Mouse (Mus musculus) lung, postnatal 10 days (tissue): ENCODE measurements around the gene Zhx3.

Experiments
- DNase-seq: peaks from one replicate; pipeline ENCODE4 v3.0.0; 2021

Gene Zhx3

DNA sequence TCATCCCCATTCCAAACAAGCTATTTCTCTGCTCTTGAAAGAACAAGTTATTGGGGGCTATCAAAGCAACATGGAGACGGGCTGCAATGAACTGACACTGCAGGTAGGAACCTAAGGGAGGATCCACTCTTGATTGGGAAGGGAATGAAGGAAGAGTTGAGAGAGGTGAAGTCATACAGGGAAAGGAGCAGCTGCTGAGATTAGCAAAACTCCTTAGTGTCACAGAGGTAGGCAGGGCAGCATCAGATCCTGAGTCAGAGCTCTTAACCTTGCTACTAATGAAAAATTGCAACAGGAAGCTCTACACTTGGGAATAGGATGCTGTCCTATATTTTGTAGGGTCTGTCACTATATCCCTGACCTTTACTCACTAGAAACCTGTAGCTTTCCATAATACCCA lies 71.8 kb downstream of the Zhx3 start:
- DNase-seq, result no peak

DNA sequence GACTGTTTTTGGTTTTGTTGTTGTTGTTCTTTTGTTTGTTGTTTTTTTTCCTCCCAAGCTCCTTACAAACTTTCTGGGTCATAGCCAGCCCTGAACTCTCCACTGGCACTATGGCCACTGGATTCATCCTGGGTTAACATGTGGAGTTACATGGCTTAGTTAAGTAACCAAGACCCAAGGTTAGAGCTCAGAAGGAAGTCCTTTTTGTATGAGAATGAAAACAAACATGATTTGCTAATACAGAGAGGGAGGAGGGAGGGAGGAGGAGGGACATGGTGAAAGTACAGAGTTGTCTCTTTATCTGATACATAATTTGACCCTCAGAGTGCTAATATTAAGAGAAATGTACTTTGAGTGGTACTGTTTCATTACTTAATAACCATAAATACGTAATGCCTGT lies 74.6 kb downstream of the Zhx3 start:
- DNase-seq, result no peak

DNA sequence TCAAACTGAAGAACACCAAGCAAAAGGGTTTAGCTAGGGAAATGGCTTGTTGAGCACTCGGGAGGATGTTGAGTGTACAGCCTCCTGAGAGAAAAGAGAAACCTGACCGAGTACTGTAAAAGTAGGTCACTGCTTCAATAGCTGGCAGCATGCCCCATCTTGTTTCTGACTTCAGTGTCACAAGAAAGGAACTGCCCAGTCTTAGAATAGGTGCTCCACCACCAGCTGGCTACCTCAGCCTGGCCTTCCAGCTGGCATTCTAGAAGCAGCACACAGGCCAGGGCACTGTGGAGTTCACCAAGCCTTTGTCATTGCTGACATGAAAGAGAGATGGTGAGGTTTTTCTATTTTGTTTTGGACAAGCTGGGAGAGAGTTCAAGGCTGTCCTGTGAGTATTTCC lies 75.8 kb downstream of the Zhx3 start:
- DNase-seq, result peak; percentile 73

DNA sequence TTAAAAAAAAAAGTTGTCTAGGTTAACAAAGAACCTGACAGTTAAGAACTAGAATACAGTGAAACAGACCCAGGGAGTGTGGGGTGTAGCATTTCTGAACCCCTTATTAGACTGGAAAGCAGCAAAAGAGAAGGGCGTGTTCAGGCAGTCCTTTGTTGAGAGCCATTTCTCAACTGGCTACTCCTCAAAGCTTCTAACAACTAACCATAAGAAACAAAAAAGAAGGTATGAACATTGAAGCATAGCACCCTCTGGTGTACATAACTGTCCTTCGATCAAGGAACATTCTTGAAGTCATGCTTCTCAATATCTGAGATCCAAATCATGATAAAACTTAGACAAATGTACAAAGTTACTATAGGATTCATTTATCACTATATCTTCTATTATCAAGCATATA lies 79.7 kb downstream of the Zhx3 start:
- DNase-seq, result peak; percentile 30

DNA sequence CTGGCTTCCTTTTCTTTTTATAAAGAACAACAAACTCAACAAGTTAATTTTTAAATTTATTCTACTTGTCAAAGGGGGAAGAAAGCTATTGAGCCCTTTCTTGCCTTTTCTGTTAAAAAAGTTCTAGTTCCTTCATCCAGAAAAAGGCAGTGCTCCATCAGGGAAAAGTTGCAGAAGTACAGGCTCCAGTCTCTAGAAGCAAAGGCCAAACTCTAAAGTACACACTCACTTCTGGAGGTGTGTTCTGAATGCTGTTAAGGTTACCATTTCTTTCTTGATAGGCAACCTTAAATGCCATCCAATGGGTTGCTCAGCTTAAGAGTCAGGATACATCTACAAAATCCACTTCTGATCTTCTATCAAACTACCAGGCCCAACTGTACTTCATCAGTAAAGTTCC lies 83.1 kb downstream of the Zhx3 start:
- DNase-seq, result no peak

DNA sequence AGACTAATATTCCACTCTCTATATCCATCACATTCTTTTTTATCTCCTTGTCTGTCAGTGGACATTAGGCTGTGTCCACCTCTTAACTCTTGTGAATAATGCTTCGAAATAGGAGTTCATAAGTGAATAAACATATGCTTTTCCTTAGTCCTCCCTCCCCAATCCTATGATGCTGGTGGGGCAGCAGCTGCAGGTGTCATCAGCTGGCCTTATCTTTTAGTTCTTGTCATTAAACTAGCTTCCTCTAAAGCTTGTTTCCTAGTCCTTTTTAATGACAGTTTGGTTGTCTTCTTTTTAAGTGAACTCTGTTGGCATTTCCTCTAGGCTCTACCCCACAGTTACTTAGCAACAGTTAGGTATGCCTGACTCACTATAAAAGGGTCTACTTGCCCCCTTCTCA lies 83.8 kb downstream of the Zhx3 start:
- no peak for DNase-seq

DNA sequence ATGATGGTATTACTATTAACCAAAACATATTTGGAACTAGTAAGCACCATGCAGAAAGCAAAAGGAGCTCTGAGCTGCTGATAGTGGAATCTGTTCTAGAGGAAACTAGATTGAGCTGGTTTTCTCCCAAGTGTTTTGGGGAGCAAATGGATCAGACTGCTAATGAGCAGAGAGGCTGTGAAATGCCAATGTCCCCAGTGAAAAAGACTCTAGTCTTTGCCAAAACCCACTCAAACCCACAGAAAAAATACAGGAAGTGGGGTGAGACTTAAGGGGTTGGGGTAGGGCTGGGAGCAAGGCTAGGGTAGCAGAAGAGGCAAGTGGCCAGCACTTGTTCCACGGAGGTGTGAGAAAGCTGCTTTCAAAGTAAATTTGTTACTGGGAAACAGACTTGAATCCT lies 86.5 kb downstream of the Zhx3 start:
- DNase-seq, result no peak

DNA sequence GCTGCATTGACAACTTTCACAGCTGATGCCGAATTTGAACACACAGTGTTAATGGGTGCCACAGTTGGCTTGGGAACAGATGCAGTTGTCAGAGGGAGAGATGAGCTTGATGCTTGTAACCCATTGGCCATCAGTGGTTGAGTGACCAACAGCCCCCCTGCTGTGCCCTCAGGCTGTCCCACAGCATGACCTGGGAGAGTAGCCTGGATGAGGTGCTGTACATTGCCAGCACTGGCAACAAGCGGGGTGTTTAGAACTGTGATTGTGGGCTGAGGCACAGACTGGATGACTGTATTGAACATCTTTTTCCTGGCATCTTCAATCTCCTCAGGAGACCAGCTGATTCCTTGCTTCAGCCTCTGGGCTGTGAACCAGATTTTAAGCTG lies 92.0 kb downstream of the Zhx3 start:
- DNase-seq, result no peak

DNA sequence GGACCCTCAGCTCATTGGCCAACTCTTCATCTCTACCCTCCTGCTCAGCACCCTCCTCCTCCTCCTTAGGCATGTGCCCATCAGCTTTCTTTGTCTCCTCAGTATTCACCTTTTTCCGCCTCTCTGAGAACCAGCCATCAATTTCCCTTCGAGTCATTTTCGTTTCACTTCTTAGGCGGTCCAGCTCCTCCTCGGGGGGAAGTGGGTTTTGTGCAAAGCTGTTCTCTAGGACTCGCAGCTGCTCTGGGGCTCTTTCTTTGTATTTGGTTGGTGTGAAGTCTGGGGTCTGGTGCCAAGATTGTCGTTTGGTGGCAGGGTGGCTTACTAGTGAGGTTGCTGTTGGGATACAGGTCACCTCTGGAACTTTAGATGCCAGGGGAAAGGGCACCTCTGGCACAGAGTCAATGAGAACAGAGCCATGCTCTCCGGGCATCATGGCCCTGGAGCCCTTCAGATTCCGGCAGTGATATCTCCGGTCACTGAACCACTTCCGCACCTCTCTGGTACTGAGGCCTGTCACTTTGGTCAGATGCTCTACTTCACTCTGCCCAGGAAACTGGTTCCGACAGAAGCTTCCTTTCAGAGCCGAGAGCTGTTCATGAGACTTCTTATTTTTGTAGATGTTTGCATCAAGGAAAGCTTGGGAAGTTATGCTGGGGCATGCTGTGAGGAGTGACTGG lies 92.5 kb downstream of the Zhx3 start:
- no peak for DNase-seq

DNA sequence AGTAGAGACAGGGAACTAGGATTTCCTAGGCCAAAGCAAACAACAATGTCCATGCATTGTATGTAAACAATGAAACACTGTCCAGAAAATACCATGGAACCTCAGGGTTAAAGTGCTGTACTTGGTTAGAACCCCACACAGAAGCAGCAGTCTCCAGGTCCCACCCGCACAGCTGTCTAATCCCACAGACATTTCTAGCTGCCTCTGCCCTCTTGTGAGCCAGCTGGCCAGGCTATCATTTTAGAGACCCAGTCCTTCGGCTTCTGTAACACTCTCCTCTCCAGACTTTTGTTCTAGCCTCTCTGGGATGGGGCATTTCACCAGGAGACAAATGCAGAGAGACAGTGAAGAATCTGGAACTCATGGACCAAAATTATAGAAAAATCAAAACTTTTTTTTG lies 94.8 kb downstream of the Zhx3 start:
- DNase-seq, result no peak

DNA sequence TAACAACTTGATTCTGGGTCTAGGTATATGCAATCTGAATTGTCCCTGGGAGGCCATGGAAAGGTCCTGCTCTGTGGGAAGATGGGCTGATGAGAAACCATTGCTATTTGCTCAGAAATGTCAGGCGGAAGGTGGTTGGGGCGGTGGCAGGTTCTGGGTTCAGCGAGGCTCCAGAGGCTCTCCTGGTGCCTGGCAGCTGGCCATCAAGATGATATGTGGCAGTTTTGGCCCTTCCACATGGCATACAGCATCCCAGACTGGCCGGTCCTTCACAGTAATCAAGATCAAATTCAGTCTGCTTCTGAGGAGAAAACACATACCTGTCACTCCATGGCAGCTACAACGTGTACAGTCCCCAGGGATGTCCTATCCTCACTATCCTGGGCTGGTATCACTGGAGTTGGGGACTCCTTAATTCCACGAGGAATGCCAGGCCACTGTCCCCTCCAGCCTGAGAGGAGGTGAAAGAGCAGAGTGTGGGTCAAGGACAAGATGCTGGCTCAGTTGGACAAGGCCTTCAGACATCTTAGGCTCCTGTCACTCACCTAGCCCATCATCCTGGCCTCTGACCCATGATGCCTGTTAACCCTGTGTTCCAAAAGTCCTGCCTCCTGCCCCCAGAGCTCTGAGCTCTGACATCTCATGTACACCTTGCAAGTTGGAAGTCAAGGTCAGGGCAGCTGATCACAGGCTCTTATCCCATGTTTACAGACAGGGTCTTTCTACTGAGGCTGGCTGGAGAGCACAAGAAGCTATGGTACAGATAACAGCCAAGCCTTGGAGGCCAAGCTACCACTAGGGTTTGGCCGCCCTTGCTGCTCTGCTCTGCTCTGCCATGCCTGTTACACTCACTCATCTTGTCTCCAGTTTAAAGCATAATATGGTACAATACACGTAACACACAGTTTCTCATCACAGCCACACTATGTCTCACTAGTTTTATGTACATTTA lies 101.2 kb downstream of the Zhx3 start:
- DNase-seq, result no peak

DNA sequence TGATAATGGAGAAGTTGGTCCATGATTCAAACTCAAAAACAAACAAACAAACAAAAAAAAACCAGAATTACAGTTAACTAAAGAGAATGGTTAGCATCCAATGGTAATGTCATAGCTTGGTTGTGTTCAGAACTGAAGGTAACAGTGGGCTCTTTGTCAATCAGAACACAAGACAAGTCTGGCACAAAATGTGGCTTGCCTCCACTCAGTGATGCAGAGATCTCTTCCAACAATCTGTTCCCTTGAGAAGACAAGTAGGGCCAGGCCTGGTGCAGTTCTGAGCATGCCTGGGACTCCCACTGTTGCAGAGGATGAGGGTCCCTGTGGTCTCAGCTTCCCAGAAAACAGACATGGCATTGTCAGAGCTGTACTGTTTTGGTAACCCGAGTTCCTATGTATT lies 101.9 kb downstream of the Zhx3 start:
- DNase-seq, result no peak

DNA sequence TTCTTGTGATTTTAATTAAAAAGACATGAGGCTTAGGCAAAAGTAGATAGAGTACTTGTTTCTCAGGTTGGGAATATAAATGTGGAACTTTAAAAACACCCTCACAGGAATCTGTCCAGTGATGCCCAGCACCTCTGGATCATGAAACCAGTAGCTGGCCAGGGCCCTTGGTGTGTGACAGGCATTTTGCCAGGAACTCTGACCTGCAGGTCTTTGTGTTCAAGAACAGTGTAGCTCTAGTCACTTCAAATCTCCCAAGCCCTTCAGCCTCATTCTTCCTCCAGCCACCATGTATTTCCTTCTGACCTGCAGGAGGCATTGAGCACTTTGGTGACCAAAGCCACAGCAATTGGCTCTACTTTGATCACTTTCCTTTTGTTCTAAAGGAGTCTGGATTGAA lies 102.4 kb downstream of the Zhx3 start:
- no peak for DNase-seq

DNA sequence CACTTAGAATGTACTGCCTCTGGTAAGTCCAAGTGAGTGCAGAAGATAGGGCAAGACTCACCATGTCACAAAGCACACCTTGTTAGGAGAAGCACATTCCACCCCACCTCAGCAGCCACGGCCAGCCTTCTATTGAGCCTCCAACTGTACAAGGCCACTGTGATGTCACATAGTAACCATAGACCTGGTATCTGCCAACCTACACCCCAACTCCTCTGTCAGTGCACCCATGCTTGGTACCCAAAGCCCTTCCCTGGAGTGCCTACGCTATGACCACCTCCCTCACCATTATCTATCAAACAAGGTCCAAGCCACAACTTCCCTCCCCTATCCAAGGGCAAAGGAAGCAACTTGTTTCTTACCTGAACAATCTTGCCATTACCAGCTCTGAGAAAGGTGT lies 103.8 kb downstream of the Zhx3 start:
- no peak for DNase-seq

DNA sequence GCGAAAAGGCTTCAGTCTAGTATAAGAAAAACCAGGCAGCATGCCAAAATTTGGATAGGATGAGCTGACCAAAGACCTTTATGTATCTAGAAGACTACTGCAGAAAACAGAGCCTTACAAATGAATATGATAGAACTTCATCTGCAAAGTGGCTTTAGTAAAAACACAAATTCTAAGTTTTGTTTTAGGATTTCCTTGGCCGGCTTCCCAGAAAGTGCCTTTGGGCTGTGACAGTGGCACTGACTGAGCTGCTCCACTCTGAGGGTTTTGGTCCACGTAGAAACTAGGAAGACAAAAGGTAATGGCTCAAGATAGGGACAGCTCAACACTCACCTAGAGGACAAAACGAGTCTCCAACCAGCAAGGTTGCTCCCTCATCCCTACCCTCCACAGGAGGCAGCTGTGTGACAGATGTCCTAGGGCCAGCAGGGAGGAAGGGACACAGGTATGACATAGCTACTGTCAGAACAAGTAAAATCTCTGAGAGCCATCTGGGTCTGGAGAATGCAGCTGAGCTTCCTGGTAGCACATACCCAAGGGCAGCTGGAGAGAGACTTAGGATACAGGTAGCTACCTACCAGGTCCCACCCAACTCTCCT lies 104.6 kb downstream of the Zhx3 start:
- DNase-seq, result peak; percentile 37

DNA sequence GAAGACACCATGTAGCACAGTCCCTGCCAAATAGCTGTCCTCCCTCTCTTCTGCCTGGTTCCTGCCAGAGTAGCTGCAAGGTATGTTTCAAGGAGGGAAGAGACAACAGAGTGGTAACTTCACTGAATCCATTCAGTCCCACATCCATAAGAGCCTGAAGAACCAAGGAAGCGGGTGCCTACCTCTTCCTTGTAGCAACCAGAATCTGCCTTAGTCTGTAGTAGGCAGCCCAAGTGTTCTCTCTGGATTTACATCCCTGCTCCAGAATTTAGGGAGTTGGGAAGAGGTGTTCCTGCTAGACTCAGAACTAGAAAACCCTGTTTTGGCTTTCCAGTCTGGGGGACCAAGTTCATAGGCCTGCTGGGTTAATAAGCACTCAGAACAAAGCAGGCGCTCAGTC lies 105.6 kb downstream of the Zhx3 start:
- no peak for DNase-seq

DNA sequence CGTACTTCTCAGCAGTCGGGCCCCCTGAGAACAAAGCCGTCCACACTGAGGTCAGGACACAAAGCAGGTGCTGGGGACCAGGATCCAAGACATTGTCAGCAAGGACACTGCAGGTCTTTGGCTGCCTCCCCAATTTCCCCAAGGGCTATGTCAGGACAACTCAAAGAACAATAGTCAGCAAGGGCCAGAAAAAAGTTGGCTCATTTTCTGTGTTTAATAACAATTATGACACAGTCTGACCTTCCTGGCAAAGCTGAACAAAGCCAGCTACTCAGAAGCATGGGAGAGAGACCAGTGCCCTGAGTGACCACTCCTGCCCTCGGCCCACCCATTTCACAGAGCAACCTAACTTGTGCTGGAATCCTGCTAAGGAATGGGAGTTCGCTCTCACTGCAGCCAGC lies 106.4 kb downstream of the Zhx3 start:
- DNase-seq, result peak; percentile 87

DNA sequence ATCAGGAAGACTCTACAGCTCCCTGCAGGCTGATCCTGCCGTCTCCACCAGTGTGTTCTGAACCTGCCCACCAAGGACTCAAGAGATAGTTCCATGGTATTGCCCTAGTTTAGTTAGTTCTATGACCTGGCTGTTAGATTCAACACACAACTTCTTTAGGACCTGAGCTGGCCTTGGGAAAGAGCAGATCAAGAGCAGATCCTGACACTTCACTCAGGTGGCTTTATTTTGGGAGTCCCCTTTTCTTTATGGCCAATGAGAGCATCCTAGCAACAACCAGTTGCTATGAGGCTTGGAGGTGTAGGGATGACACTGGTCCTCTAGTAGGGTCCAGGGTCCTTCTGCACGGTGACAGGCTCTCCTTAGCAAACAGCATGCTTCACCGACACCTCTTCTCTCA lies 107.7 kb downstream of the Zhx3 start:
- no peak for DNase-seq

DNA sequence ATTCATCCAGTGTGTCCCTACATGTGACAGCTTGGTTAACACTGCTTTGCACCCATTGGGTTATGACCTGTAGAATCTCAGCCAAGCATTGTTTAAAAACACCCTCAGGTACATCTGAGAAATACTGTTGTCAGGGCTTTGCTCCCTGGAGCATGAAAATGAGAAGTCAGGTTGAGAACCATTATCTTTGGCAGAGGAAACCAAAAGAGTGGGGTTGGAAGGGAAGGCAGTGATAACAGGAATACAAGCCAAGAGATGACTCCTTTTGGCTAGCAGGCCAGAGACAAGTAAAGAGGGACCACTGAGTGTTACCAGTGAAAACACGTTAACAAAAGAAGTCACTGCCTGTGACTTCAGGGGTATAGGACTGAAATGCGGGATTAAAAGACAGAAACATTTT lies 108.4 kb downstream of the Zhx3 start:
- DNase-seq, result no peak

DNA sequence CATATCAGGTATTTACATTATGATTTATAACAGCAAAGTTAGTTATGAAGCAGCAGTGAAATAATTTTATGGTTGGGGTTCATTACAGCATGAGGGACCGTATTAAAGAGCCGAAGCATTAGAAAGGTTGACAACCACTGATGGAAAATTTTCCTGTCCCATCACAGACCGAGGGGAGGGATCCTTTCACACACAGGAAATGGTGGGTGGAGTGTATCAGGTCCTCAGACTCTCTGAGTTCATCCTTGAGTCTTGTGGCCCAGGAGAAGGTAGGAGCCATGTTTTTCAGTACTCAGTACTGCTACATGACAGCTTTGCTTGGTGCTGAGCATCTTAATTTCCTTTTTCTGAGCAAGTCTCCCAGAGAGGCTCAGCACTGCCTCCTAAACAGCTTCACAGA lies 109.0 kb downstream of the Zhx3 start:
- DNase-seq, result no peak

DNA sequence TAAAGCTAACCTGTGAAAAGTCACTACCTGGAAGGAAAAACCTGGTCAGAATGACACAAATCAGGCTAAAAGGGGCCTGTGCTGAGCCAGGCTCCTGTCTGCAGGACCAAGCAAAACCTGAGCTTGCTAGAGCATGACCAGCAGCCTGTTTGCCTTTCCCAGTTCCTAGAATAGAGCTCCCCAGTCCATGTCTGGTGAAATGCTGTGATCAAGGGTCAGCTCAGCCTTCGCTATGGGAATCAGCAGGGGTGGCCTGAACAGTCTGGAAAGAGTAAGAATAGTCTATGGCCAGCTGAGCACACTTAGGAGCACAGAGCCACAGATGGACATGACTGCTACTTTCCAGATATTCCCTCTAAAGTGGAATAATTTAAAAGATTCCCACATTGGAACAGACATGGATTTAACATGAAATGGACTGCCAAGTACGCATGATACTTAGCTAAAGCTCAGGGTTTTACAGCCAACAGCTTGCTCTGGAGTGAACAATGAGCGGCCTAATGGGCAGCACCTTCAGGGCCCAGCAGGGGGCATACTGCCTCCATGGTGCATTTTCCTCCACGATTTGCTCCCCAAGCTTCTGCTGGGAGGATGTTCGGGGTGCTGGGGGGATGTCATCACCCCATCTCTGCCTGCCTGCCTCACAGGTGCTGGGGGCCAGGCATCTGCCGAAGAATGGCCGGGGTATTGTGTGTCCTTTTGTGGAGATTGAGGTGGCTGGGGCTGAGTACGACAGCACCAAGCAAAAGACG lies 112.2 kb downstream of the Zhx3 start:
- DNase-seq, result peak; percentile 65

DNA sequence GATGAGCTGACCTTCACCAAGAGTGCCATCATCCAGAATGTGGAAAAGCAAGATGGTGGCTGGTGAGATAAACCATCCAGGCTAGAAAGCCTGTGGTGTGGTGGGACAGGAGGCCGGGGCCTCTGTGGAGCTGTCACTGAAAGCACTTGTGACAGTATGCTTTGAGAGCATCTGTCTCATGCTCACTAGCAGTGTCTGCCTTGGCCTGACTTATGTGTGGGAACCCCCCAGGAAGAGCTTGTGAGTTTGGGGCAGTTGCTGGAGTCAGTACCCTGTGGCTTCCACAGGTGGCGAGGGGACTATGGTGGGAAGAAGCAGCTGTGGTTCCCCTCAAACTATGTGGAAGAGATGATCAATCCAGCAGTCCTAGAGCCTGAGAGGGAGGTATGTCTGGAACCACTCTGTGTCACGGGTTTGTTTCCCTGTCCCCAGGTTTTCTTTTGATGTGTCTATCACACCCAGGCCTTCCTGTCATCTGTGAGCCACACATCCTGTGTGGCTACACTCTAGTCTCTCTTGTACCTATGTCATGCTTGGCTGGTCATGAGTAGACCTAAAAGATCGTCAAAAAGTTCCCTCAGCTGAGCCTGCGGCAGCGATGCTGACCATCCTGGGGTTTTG lies 116.1 kb downstream of the Zhx3 start:
- DNase-seq, result no peak

DNA sequence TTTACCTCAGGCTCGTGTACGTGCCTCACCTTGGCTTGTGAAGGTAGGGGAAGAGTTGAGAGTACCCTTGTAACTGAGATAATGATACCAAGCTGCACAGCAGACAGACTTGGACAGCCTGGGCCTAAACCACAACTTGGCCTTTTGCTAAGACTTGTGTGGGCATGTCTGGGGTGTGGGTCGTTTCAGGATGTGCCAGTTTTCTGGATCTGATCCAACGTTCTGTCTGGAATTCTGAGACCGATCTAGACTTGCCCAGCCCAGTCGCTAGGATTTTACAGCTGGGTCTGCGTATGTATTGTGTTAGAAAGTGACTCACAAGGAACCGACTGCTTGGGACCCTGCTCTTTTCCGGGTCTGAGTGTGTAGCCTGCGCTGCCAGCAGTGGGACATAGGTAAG lies 125.7 kb downstream of the Zhx3 start:
- no peak for DNase-seq
